Mouse (Mus musculus) liver, embryonic 13.5 days (tissue): ENCODE data around the gene Adra2b. TPM values are rescaled to one million over a fixed set of nuclear protein-coding genes. Genes with fewer than 3 reads are reported as not detected.

Source experiments
- ATAC-seq: fragments of 200-750 bp; cut with Nextera tagmentation; 2 replicates; pipeline ENCODE4 v1.8.0; 2017; ENCODE audit warnings: low read depth, mild to moderate bottlenecking, moderate number of reproducible peaks, moderate library complexity
- DNase-seq: peaks from one replicate; pipeline ENCODE4 v3.0.0; 2022
- H3K27ac ChIP-seq: fragments of 300-500 bp; sonication (generic); 2 replicates; pipeline ENCODE4 v1.5.1; 2015; ENCODE audit warnings: moderate library complexity, mild to moderate bottlenecking, inconsistent platforms
- H3K27me3 ChIP-seq: fragments of 300-500 bp; sonication (generic); 2 replicates; pipeline ENCODE4 v1.6.1; 2015; ENCODE audit warnings: mild to moderate bottlenecking, inconsistent platforms
- H3K36me3 ChIP-seq: fragments of 300-500 bp; sonication (generic); 2 replicates; pipeline ENCODE4 v1.6.1; 2015; ENCODE audit warnings: mild to moderate bottlenecking, inconsistent platforms
- H3K4me1 ChIP-seq: fragments of 300-500 bp; sonication (generic); replicated peaks from 2 replicates; pipeline ENCODE4 v1.6.1; 2015; ENCODE audit warnings: inconsistent platforms
- H3K4me2 ChIP-seq: fragments of 300-500 bp; sonication (generic); 2 replicates; pipeline ENCODE4 v1.6.1; 2015; ENCODE audit warnings: inconsistent platforms, mild to moderate bottlenecking, moderate library complexity
- H3K4me3 ChIP-seq: fragments of 300-500 bp; sonication (generic); replicated peaks from 2 replicates; pipeline ENCODE4 v1.5.1; 2015; ENCODE audit warnings: mild to moderate bottlenecking, inconsistent platforms
- H3K9ac ChIP-seq: fragments of 300-500 bp; sonication (generic); 2 replicates; pipeline ENCODE4 v1.6.1; 2015; ENCODE audit warnings: mild to moderate bottlenecking, inconsistent platforms
- H3K9me3 ChIP-seq: fragments of 300-500 bp; sonication (generic); replicated peaks from 2 replicates; pipeline ENCODE4 v1.6.1; 2016; ENCODE audit warnings: inconsistent platforms
- WGBS: fragments of 180-500 bp; shearing (Covaris S2); methylation state at CpG from one replicate; pipeline ENCODE4 v1.1.7; 2015; ENCODE audit not compliant: insufficient replicate concordance; 5-methylcytosine and 5-hydroxymethylcytosine counted together
- polyA plus RNA-seq: library from polyadenylated mRNA; unstranded; fragments of >200 nt; fragmentation: Nextera tagmentation; extraction: Ambion mirVana; gene quantifications from 2 replicates; pipeline ENCODE4 v1.2.1, GENCODE M21; 2015

Gene Adra2b
- polyA plus RNA-seq, 1 experiment from 2014 or later = 29.4 TPM

DNA sequence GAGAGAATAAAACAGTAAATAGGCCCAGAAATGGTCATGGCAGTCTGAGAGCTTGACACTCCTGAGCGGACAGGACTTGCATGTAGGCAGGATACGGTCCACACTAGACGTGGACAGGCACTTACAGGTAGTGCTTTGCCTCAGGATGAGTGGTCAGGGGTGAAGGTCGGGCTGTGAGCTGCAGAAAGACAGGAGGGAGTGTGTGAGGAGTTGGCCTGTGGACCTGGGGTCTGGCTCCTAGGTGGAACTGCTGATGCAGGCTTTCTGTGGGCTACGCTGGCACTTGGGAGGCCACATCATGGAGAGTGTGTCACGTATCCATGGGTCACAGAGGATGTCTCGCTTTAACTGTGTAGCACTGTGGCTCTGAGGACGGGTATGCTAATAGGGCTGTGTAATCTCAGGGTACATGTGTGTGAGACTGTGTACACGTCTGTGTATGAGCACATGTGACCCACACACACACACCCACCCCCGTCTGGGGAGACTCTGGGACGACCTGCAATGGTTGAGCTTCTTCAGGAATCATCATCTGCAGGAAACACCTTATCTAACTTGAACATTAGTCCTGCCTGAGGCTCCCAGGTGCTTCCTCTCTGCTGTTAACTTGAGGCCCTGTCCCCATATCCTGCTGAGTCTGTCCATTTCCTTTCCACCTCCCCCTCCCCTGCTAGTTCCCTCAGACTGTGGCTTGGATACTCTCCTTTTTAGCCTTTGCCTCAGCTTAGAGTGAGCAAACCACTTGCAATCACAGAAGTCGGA is 34.7 kb upstream of the Adra2b start:
- ATAC-seq (peak; percentile 65), DNase-seq (peak; percentile 27)
- Histone ChIP-seq H3K27me3 (peaks cover 6% of the 10 kb centered on the region; the same call in 1 of the 2 replicates), H3K9me3 (no peaks in the 10 kb centered on the region), H3K27ac (peak overlapping the region; percentile 13; the same call in 1 of the 2 replicates), H3K4me3 (no peak overlapping the region), H3K9ac (peak overlapping the region; percentile 22; the same call in 1 of the 2 replicates), H3K36me3 (no peaks in the 10 kb centered on the region), H3K4me2 (no peak overlapping the region), H3K4me1 (peaks cover 36% of the 10 kb centered on the region)
- WGBS = 32% methylated on average over 12 of the region's 12 CpGs

DNA sequence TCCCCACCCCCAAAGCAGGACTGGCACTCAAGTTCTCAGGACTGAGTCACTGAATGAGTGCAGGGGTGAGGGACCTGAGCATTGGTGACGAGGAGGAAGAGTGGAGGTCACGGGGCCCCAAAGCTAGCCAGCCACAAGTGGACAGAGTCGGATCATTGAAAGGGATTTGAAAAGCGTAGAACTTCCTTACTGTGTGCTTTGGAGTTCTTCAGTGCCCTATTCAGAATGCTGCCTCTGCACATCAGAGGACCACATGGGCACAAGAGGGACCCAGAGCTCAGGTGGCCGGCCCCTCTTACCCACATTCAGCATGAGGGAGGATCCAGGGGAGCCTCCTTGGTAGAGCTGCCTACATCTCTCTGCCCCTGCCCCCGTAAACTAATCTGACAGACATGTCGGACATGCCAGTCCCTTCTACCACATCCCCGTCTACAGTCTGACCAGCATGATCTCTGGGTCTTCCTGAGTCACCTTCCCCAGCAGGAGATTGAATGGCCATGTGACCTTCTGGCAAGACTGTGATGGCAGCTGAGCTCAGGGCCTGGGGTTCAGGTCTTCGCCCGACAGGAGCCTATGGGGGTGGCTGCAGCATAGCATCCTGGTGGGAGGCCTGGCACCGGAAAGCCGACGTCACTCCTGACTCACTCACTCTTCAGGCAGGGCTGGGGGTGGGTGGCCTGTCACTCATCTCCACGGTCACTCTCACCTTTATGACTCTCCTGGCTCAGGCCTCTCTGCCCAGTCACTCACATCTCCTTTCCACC is 30.0 kb upstream of the Adra2b start:
- Histone ChIP-seq H3K36me3 (no peaks in the 10 kb centered on the region), H3K4me2 (no peak overlapping the region), H3K4me1 (peaks cover 72% of the 10 kb centered on the region), H3K4me3 (no peak overlapping the region), H3K27me3 (peaks cover 43% of the 10 kb centered on the region), H3K9me3 (no peaks in the 10 kb centered on the region), H3K27ac (no peak overlapping the region), H3K9ac (no peak overlapping the region)
- ATAC-seq (no peak), DNase-seq (no peak)
- WGBS = 53% methylated on average over 14 of the region's 14 CpGs

DNA sequence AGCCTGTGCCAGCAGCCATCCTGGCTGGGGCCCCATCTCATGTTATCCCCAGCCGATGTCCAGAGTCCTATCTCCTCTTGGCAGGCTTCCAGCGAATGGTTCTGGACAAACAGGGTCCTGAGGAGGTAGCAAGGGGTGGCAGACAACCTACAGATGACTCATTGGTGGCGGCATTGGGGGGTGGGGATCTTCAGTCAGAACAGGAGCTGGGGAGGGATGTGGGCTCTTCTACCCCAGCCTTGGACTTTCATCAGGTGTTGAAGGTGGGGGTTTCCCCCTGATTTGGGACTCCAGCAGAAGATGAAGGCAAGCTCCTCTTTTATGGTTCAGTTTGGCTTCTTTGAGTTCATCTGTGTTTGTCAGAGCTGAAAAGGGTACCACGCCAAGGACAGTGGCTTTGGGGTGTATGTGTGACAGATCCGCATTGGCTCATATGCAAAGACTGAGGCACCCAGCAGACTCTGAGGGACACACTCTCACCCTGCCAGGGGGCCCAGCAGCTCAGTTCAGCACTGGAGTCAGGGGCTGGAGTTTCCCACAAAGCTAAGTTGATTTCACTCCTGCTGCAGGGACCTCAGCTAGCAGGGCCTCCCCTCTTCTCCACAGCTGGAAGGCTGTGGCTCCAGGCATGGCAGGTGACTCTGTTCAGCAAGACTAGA is 28.9 kb upstream of the Adra2b start:
- H3K4me1 ChIP-seq = peaks cover 66% of the 10 kb centered on the region
- H3K9me3 ChIP-seq = no peaks in the 10 kb centered on the region
- no peak overlapping the region for H3K4me2 ChIP-seq
- no peak overlapping the region for H3K4me3 ChIP-seq
- no peak overlapping the region for H3K27ac ChIP-seq
- peaks cover 43% of the 10 kb centered on the region for H3K27me3 ChIP-seq
- no peak overlapping the region for H3K9ac ChIP-seq
- ATAC-seq = no peak
- DNase-seq = no peak
- WGBS = 41% methylated on average over 5 of the region's 5 CpGs
- H3K36me3 ChIP-seq = no peaks in the 10 kb centered on the region

DNA sequence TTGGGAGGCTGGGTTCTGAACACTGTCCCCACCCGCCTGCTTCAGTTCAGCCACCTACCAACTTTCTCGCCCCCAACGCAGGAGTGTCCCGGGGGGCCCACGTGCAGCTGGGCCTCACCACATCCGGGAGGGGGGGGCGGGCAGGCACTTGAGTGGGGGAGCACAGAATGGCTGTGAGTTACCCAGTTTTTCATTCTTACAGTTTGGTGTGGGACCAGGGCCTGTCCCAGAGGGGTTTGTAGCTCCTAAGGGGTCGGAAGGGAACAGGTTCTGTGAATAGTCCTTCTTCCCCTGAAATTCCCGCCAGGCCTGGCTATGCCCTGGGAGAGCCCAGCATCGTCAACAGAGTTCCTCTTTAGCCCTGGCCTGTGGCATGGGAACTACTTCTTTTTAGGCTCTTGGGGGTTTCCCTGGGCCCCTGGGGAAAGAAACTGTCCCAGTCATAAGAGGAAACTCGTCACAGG is 27.9 kb upstream of the Adra2b start:
- ATAC-seq (no peak), DNase-seq (no peak)
- H3K9me3 ChIP-seq = no peaks in the 10 kb centered on the region
- no peak overlapping the region for H3K27ac ChIP-seq
- peaks cover 57% of the 10 kb centered on the region for H3K4me1 ChIP-seq
- H3K4me3 ChIP-seq = no peak overlapping the region
- no peak overlapping the region for H3K9ac ChIP-seq
- no peak overlapping the region; the same call in 1 of the 2 replicates for H3K4me2 ChIP-seq
- no peaks in the 10 kb centered on the region for H3K36me3 ChIP-seq
- WGBS = 17% methylated on average over 11 of the region's 11 CpGs
- peaks cover 43% of the 10 kb centered on the region for H3K27me3 ChIP-seq

DNA sequence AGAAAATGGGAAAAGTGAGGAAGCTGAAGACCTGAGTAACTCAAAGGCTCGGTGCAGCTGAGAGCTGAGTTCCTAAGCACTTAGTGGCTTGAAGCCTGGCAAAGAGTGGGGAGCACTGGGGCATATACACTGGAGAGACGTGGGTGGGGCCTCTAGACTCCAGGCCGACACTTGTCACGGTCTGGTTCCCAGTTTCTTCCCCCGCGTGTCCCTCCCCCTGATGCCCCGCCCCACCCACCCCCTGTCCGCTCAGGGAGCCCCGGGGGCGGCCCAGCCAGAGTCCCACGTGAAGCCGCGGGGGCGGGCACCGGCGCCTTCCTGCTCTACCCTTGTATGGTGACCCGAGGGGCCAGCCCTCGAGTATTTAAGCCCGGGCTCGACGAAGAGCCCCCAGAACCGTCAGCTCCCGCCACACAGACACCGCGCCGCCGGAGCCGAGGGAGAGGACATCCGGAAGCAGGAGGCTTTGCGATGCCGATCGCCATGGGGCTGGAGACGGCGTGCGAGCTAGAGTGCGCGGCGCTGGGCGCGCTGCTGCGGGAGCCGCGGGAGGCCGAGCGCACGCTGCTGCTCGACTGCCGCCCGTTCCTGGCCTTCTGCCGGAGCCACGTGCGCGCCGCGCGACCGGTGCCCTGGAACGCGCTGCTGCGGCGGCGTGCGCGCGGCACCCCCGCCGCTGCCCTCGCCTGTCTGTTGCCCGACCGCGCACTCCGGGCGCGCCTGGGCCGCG is 27.1 kb upstream of the Adra2b start, which contains the start of gene Dusp2:
Dusp2 (plus strand) TSS at position 393 of the 730 bp plus-strand sequence.
- peaks cover 43% of the 10 kb centered on the region for H3K27me3 ChIP-seq
- DNase-seq (peak; percentile 59), ATAC-seq (peak; percentile 76)
- WGBS = under 1% methylated on average over 70 of the region's 76 CpGs
- H3K9me3 ChIP-seq = no peaks in the 10 kb centered on the region
- H3K4me3 ChIP-seq = peak within 1 kb of the TSS; percentile 64
- peaks cover 57% of the 10 kb centered on the region for H3K4me1 ChIP-seq
- H3K36me3 ChIP-seq = no peaks in the 10 kb centered on the region
- H3K27ac ChIP-seq = peak within 1 kb of the TSS; percentile 36; the same call in 1 of the 2 replicates
- H3K9ac ChIP-seq = peak within 1 kb of the TSS; percentile 70
- H3K4me2 ChIP-seq = peak within 1 kb of the TSS; percentile 81

DNA sequence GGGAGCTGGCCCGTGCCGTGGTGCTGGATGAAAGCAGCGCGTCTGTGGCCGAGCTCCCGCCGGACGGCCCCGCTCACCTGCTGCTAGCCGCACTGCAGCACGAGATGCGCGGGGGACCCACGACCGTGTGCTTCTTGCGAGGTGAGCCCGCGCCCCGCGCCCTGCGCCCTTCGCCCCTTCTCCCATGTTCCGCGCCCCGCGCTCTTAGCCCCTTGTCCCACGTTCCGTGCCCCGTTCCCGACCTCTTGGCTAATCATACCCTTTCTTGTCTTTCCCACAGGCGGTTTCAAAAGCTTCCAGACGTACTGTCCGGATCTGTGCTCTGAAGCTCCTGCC is 26.5 kb upstream of the Adra2b start:
- WGBS = 1% methylated on average over 33 of the region's 33 CpGs
- H3K4me2 ChIP-seq = peak overlapping the region; percentile 81
- H3K27me3 ChIP-seq = peaks cover 43% of the 10 kb centered on the region
- no peak for DNase-seq
- peak overlapping the region; percentile 64 for H3K4me3 ChIP-seq
- no peak for ATAC-seq
- H3K36me3 ChIP-seq = no peaks in the 10 kb centered on the region
- H3K27ac ChIP-seq = peak overlapping the region; percentile 36; the same call in 1 of the 2 replicates
- H3K4me1 ChIP-seq = peaks cover 57% of the 10 kb centered on the region
- H3K9me3 ChIP-seq = no peaks in the 10 kb centered on the region
- peak overlapping the region; percentile 70 for H3K9ac ChIP-seq

DNA sequence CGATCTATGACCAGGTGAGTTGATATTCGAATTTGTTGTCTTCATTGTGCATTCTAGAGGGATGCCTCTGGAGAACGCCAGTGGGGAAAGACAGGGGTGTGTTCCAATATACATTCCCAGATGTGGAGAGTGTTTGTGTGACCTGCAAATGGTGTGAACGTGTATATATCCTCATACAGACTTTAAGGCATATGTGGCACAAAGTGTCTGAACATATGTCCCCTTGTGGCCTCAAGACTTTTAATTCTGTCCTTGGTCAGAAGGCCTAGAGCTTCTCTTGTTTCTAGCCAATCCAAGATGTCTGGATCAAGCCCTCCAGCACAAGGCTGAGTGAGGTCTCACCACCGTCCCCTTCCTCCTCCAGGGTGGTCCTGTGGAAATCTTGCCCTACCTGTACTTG is 26.1 kb upstream of the Adra2b start:
- H3K27me3 ChIP-seq = peaks cover 43% of the 10 kb centered on the region
- peaks cover 57% of the 10 kb centered on the region for H3K4me1 ChIP-seq
- no peaks in the 10 kb centered on the region for H3K9me3 ChIP-seq
- peak overlapping the region; percentile 70 for H3K9ac ChIP-seq
- peak overlapping the region; percentile 64 for H3K4me3 ChIP-seq
- no peaks in the 10 kb centered on the region for H3K36me3 ChIP-seq
- peak overlapping the region; percentile 81 for H3K4me2 ChIP-seq
- ATAC-seq (no peak), DNase-seq (no peak)
- H3K27ac ChIP-seq = 0 out of 2 replicates have a peak overlapping the region, but pooled peaks have one; percentile 2
- 14% methylated on average over 5 of the region's 5 CpGs for WGBS

DNA sequence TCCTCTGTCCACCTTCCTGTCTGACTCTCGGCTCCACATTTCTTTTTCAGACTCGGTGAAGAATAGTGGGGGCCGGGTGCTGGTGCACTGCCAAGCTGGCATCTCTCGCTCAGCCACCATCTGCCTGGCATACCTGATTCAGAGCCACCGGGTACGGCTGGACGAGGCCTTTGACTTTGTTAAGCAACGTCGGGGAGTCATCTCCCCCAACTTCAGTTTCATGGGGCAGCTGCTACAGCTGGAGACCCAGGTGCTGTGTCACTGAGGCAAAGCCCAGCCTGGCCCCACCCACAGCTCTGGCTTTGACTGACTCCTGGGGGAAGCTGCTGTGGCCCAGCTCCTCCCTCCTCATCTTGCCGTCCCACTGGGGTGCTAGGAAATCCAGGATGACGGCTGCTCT is 25.5 kb upstream of the Adra2b start:
- Histone ChIP-seq H3K9ac (peak overlapping the region; percentile 70; the same call in 1 of the 2 replicates), H3K36me3 (no peaks in the 10 kb centered on the region), H3K4me1 (peaks cover 57% of the 10 kb centered on the region), H3K27me3 (peaks cover 43% of the 10 kb centered on the region), H3K27ac (peak overlapping the region; percentile 2; the same call in 1 of the 2 replicates), H3K4me2 (peak overlapping the region; percentile 81), H3K4me3 (peak overlapping the region; percentile 64), H3K9me3 (no peaks in the 10 kb centered on the region)
- no peak for DNase-seq
- 17% methylated on average over 11 of the region's 11 CpGs for WGBS
- peak; percentile 20; the same call in 1 of the 2 replicates for ATAC-seq

DNA sequence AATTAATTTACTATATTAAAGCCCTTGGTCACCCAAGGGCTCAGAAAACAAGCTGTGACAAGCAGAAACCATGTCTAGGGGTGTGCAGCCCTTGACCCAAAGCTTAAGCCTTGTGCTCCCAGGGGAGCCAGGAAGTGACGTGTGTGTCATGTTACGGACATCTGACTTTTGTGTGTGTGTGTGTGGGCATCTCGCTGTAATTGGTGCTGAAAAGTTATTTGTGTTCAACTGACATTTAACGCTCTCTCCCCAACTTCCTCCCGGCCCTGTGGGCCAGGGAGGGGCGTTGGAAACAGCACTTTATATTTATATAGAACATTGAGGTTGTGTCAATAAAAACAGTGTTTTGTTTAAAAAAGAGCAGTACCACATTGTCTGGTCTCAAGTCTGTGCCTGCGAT is 25.0 kb upstream of the Adra2b start:
- DNase-seq (no peak), ATAC-seq (no peak)
- Histone ChIP-seq H3K4me1 (peaks cover 52% of the 10 kb centered on the region), H3K4me2 (peak overlapping the region; percentile 81), H3K9ac (no peak overlapping the region), H3K36me3 (no peaks in the 10 kb centered on the region), H3K27ac (no peak overlapping the region), H3K4me3 (peak overlapping the region; percentile 64), H3K27me3 (peaks cover 40% of the 10 kb centered on the region), H3K9me3 (no peaks in the 10 kb centered on the region)
- 47% methylated on average over 7 of the region's 7 CpGs for WGBS

DNA sequence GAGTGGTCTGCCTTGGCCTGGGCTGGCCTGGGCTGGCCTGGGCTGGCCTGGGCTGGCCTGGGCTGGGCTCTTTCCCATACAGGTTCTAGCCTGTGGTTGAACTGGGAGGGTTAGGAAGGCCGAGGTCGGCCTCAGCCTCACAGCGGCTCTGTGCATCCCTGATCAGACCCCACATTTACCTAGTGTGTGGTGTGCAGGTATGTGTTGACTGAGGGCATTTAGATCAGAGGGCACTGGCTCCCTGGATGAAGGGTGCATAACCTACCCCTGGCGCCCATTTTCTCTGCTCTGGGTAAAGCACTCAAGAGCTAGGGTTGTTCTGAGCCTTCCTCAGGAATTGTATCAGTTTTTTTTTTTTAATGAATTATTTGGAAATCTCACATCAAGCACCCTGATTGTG is 24.6 kb upstream of the Adra2b start, which contains the start of gene Astl:
Astl (plus strand) TSS at position 224 of the 400 bp plus-strand sequence.
- Histone ChIP-seq H3K27ac (0 out of 2 replicates have a peak within 1 kb of the TSS, but pooled peaks have one; percentile 2), H3K4me3 (peak within 1 kb of the TSS; percentile 64), H3K27me3 (peaks cover 38% of the 10 kb centered on the region), H3K9ac (peak within 1 kb of the TSS; percentile 70; the same call in 1 of the 2 replicates), H3K4me2 (peak within 1 kb of the TSS; percentile 81), H3K4me1 (peaks cover 48% of the 10 kb centered on the region), H3K36me3 (no peaks in the 10 kb centered on the region), H3K9me3 (no peaks in the 10 kb centered on the region)
- WGBS = 63% methylated on average over 4 of the region's 4 CpGs
- DNase-seq (no peak), ATAC-seq (no peak)
